8 mouse cellular contexts compared by ENCODE assay signal in genomic region chr17:80480855-80481224, GRCm38 (mm10). TPM values are rescaled to one million over a fixed set of nuclear protein-coding genes. Genes with fewer than 3 reads are reported as not detected.
A peak's percentile ranks its signal among the peaks of the same experiment; 100 is the strongest.
DNase-seq lines count a peak whose midpoint lies in the region; ATAC-seq and TF ChIP-seq lines count a peak whose summit lies in the region.

No protein-coding gene starts in this region.

- no peaks in the 10 kb centered on the region for H3K36me3 ChIP-seq in heart, embryonic 12.5 days
- H3K36me3 ChIP-seq in ES-Bruce4 (ENCODE audit: control insufficient read depth, insufficient read depth, low read length, poor library complexity, severe bottlenecking), result 0 out of 2 replicates have a peak, but pooled peaks cover 4% of the 10 kb centered on the region
- H3K36me3 ChIP-seq in heart, embryonic 16.5 days (ENCODE audit: control insufficient read depth, insufficient read depth), result no peaks in the 10 kb centered on the region
- H3K36me3 ChIP-seq in liver, postnatal 0 days (replicated peaks; ENCODE audit: insufficient read depth, low read length), result no peaks in the 10 kb centered on the region

- H3K27me3 ChIP-seq in heart, embryonic 12.5 days (replicated peaks), result no peaks in the 10 kb centered on the region
- H3K27me3 ChIP-seq in ES-Bruce4 (ENCODE audit: control insufficient read depth, insufficient read depth, low read length, poor library complexity, severe bottlenecking), result no peaks in the 10 kb centered on the region
- H3K27me3 ChIP-seq in heart, embryonic 16.5 days (ENCODE audit: control insufficient read depth, insufficient read depth, low read length), result no peaks in the 10 kb centered on the region
- no peaks in the 10 kb centered on the region for H3K27me3 ChIP-seq in liver, postnatal 0 days (ENCODE audit: insufficient read depth, low read length)

- peak overlapping the region; percentile 93; the same call in 1 of the 2 replicates for H3K27ac ChIP-seq in heart, embryonic 12.5 days (ENCODE audit: poor library complexity, severe bottlenecking)
- H3K27ac ChIP-seq in ES-Bruce4 (ENCODE audit: insufficient read depth, low read length), result peak overlapping the region; percentile 86
- peak overlapping the region; percentile 93 for H3K27ac ChIP-seq in heart, embryonic 16.5 days (ENCODE audit: low read length)
- peak overlapping the region; percentile 97 for H3K27ac ChIP-seq in liver, postnatal 0 days (ENCODE audit: low read depth)

- H3K4me1 ChIP-seq in heart, embryonic 12.5 days (replicated peaks), result peaks cover 17% of the 10 kb centered on the region
- H3K4me1 ChIP-seq in ES-Bruce4 (ENCODE audit: control insufficient read depth, insufficient read depth, low read length), result no peaks in the 10 kb centered on the region
- peaks cover 23% of the 10 kb centered on the region for H3K4me1 ChIP-seq in heart, embryonic 16.5 days (ENCODE audit: control insufficient read depth, insufficient read depth, low read length)
- H3K4me1 ChIP-seq in liver, postnatal 0 days (ENCODE audit: insufficient read depth), result peaks cover 32% of the 10 kb centered on the region

- no peak for DNase-seq in heart, postnatal 14 days
- DNase-seq in liver, postnatal 0 days, result no peak
- DNase-seq in right cerebral cortex, adult 18-20 months, result no peak
- DNase-seq in spleen, postnatal 14 days (ENCODE audit: low spot score in 2 of 2), result no peak
- DNase-seq in left cerebral cortex, adult 8-10 months (ENCODE audit: low spot score in 2 of 2), result no peak

- H3K4me3 ChIP-seq in heart, embryonic 12.5 days, result peak overlapping the region; percentile 82
- peak overlapping the region; percentile 78 for H3K4me3 ChIP-seq in ES-Bruce4 (ENCODE audit: low read depth, low read length)
- peak overlapping the region; percentile 93 for H3K4me3 ChIP-seq in heart, embryonic 16.5 days (ENCODE audit: low read length)
- peak overlapping the region; percentile 97 for H3K4me3 ChIP-seq in liver, postnatal 0 days (ENCODE audit: low read depth, low read length)

- intact Hi-C loops in heart, postnatal 14 days (cut with DNase I), result no loop called here

- TF ChIP-seq CTCF in ES-Bruce4 (IDR thresholded peaks at IDR 0.05; ENCODE audit: low read depth, low read length), result no peak
- TF ChIP-seq CTCF in liver, postnatal 0 days (IDR thresholded peaks at IDR 0.05; ENCODE audit: low read depth), result no peak

- H3K9ac ChIP-seq in heart, embryonic 12.5 days, result peak overlapping the region; percentile 89
- H3K9ac ChIP-seq in ES-Bruce4 (ENCODE audit: low read depth, poor library complexity, severe bottlenecking), result peak overlapping the region; percentile 100
- H3K9ac ChIP-seq in heart, embryonic 16.5 days (ENCODE audit: low read length), result peak overlapping the region; percentile 97
- H3K9ac ChIP-seq in liver, postnatal 0 days (replicated peaks), result peak overlapping the region; percentile 95

- 46% methylated on average over 7 of the region's 7 CpGs for WGBS in heart, embryonic 12.5 days
- 44% methylated on average over 7 of the region's 7 CpGs for WGBS in heart, embryonic 16.5 days
- WGBS in liver, postnatal 0 days (ENCODE audit: insufficient replicate concordance), result 35% methylated on average over 7 of the region's 7 CpGs

- peak overlapping the region; percentile 67 for H3K4me2 ChIP-seq in heart, embryonic 12.5 days
- H3K4me2 ChIP-seq in heart, embryonic 16.5 days (ENCODE audit: low read depth, low read length), result peak overlapping the region; percentile 82
- peak overlapping the region; percentile 86 for H3K4me2 ChIP-seq in liver, postnatal 0 days (ENCODE audit: low read depth, low read length)

- no peak for TF ChIP-seq POLR2A in ES-Bruce4 (IDR thresholded peaks at IDR 0.05; ENCODE audit: insufficient read depth, low read length)

- TF ChIP-seq EP300 in ES-Bruce4 (IDR thresholded peaks at IDR 0.05; ENCODE audit: insufficient read depth, low read depth, low read length), result no peak
- TF ChIP-seq EP300 in liver, postnatal 0 days (IDR thresholded peaks at IDR 0.05; ENCODE audit: low read depth), result no peak

- no peak for ATAC-seq in heart, embryonic 12.5 days (ENCODE audit: insufficient number of reproducible peaks, low FRiP score)
- ATAC-seq in heart, embryonic 16.5 days (replicated peaks; ENCODE audit: extremely low read depth, insufficient read depth, low FRiP score), result no peak
- ATAC-seq in liver, postnatal 0 days, result no peak

- no peaks in the 10 kb centered on the region for H3K9me3 ChIP-seq in heart, embryonic 12.5 days (replicated peaks)
- no peaks in the 10 kb centered on the region for H3K9me3 ChIP-seq in ES-Bruce4 (replicated peaks; ENCODE audit: control insufficient read depth, insufficient read depth, low read length, poor library complexity, severe bottlenecking)
- H3K9me3 ChIP-seq in heart, embryonic 16.5 days (replicated peaks; ENCODE audit: control insufficient read depth, low read length), result no peaks in the 10 kb centered on the region
- H3K9me3 ChIP-seq in liver, postnatal 0 days (ENCODE audit: low read length), result no peaks in the 10 kb centered on the region

RNA-seq across cellular contexts. Expression of gene Sos1, which starts 0.6 kb away (rescaled TPM):
- 4.8 and 5.4 TPM in 2 replicates for polyA plus RNA-seq in heart, embryonic 12.5 days (2016; fragmentation: Nextera tagmentation; extraction: Ambion mirVana)
- total RNA-seq in heart, postnatal 14 days (2021), result 10 to 100 TPM; 14.1 to 15.6 TPM
- 40.3 and 43.1 TPM in 2 replicates for polyA plus RNA-seq in ES-Bruce4 (2011; ENCODE audit: insufficient read depth, insufficient read length, low read depth, missing spikeins)
- polyA plus RNA-seq in heart, embryonic 16.5 days (2015; fragmentation: Nextera tagmentation; extraction: Ambion mirVana), result 2.3 TPM in 2 replicates
- 1.4 TPM in 2 replicates for polyA plus RNA-seq in liver, postnatal 0 days (2015; fragmentation: Nextera tagmentation; extraction: Ambion mirVana)
- 10 to 100 TPM; 31.8 to 35.6 (median 33.5) TPM for total RNA-seq in left cerebral cortex, adult 8-10 months (2022)
